ENCODE assay signal across 9 mouse cellular contexts in the genomic region with DNA sequence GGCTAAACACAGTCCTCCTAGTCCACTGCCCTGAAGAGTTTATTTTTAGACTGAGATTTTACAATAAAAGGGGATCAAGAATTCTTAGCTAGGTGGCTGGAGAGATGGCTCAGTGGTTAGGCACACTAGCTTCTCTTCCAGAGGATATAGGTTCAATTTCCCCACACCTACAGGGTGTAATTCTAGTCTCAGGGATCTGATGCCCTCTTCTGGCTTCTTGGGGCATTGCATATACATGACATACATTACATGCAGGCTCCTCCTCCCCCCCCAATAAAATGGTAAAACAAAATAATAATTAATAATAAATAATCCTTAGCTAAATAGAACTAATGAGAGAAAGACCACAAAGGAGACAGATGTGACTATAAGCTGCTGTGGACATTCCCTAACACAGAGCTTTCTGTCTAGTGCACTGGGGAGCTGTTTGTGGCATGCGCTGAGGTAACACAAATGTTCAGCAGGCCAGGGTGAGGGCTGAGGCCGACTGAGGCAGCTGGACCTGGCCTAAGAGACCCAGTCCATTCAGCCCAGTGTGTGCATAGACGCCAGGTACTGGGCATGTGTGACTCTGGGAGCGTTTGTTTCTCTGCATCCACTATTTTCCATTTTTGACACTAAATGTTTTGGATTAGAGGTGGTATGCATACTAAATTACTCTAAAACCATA. TPM values are rescaled to one million over a fixed set of nuclear protein-coding genes. Genes with fewer than 3 reads are reported as not detected.
DNase-seq lines count a peak whose midpoint lies in the region; ATAC-seq and TF ChIP-seq lines count a peak whose summit lies in the region.
"Had no signal": no experiment of that assay in that cellular context is flagged by ENCODE, and none has a peak within 500 bp of the region (broad histone marks: within the 10 kb centered on the region; RNA-seq: fewer than 3 reads in every experiment).

No protein-coding gene starts in this region.

- H3K9me3 ChIP-seq in liver, embryonic 11.5 days (ENCODE audit: control insufficient read depth, low read length) = no peaks in the 10 kb centered on the region
- H3K9me3 ChIP-seq in neural tube, embryonic 11.5 days (ENCODE audit: control insufficient read depth, low read length) = no peaks in the 10 kb centered on the region
- H3K9me3 ChIP-seq: embryonic facial prominence, embryonic 12.5 days had no signal

- no peak for TF ChIP-seq POLR2A in kidney, adult 2 months (IDR thresholded peaks at IDR 0.05; ENCODE audit: low read depth, low read length)

- H3K27me3 ChIP-seq in kidney, adult 2 months (replicated peaks; ENCODE audit: control insufficient read depth, insufficient read depth, low read length) = no peaks in the 10 kb centered on the region
- no peaks in the 10 kb centered on the region for H3K27me3 ChIP-seq in liver, embryonic 11.5 days (replicated peaks; ENCODE audit: control insufficient read depth, insufficient read depth, low read length)
- no peaks in the 10 kb centered on the region for H3K27me3 ChIP-seq in neural tube, embryonic 11.5 days (ENCODE audit: control insufficient read depth, insufficient read depth, low read length)
- H3K27me3 ChIP-seq: embryonic facial prominence, embryonic 12.5 days had no signal

- H3K27ac ChIP-seq in kidney, adult 2 months (ENCODE audit: insufficient read depth, low read depth, low read length) = no peak overlapping the region
- no peak overlapping the region for H3K27ac ChIP-seq in liver, embryonic 11.5 days (ENCODE audit: low read depth, low read length)
- H3K27ac ChIP-seq in neural tube, embryonic 11.5 days (ENCODE audit: low read depth, low read length) = no peak overlapping the region
- H3K27ac ChIP-seq: embryonic facial prominence, embryonic 12.5 days had no signal

- DNase-seq in kidney, adult 2 months = peak; percentile 53
- no peak for DNase-seq in kidney, adult 11 months
- DNase-seq in MEL-GATA-1-ER (ENCODE audit: extremely low read depth, low read depth) = peak; percentile 56
- DNase-seq in cerebellum, postnatal 36 days = peak; percentile 34 to 59
- DNase-seq in heart, postnatal 36 days = peak; percentile 31 to 44
- DNase-seq in liver, embryonic 11.5 days (ENCODE audit: low spot score) = no peak
- DNase-seq in neural tube, embryonic 11.5 days (ENCODE audit: low spot score) = peak; percentile 35
- no peak for DNase-seq in gastrocnemius, postnatal 25 days

- no peak overlapping the region for H3K9ac ChIP-seq in liver, embryonic 11.5 days (ENCODE audit: low read depth, low read length)
- no peak overlapping the region for H3K9ac ChIP-seq in neural tube, embryonic 11.5 days (ENCODE audit: low read length)
- H3K9ac ChIP-seq: embryonic facial prominence, embryonic 12.5 days had no signal

- intact Hi-C loops in heart, postnatal 36 days (cut with DNase I) = loop anchor here (2.0 to 10.0 kb wide), 3 partner anchors 157 to 717 kb away; partner anchors contain the start of genes Rtca and Sass6

- 83% methylated on average over 4 of the region's 4 CpGs for WGBS in kidney, adult 2 months
- WGBS in liver, embryonic 11.5 days = 78% methylated on average over 4 of the region's 4 CpGs
- 80% methylated on average over 4 of the region's 4 CpGs for WGBS in neural tube, embryonic 11.5 days

- peaks cover 2% of the 10 kb centered on the region for H3K36me3 ChIP-seq in kidney, adult 2 months (ENCODE audit: control insufficient read depth, insufficient read depth, low read length)
- H3K36me3 ChIP-seq in liver, embryonic 11.5 days (ENCODE audit: control insufficient read depth, insufficient read depth, low read length) = no peaks in the 10 kb centered on the region
- no peaks in the 10 kb centered on the region; the same call in 1 of the 2 replicates for H3K36me3 ChIP-seq in neural tube, embryonic 11.5 days (ENCODE audit: control insufficient read depth, insufficient read depth, low read length)

- no peak overlapping the region for H3K4me3 ChIP-seq in kidney, adult 2 months (ENCODE audit: insufficient read depth, low read depth, low read length)
- no peak overlapping the region for H3K4me3 ChIP-seq in liver, embryonic 11.5 days (ENCODE audit: low read depth, low read length)
- H3K4me3 ChIP-seq in neural tube, embryonic 11.5 days (ENCODE audit: low read depth, low read length) = no peak overlapping the region
- H3K4me3 ChIP-seq: embryonic facial prominence, embryonic 12.5 days had no signal

- H3K4me1 ChIP-seq in kidney, adult 2 months (ENCODE audit: control insufficient read depth, insufficient read depth, low read length) = no peaks in the 10 kb centered on the region
- H3K4me1 ChIP-seq in liver, embryonic 11.5 days (replicated peaks; ENCODE audit: control insufficient read depth, insufficient read depth, low read length) = no peaks in the 10 kb centered on the region
- no peaks in the 10 kb centered on the region for H3K4me1 ChIP-seq in neural tube, embryonic 11.5 days (ENCODE audit: control insufficient read depth, insufficient read depth, low read length)
- H3K4me1 ChIP-seq: embryonic facial prominence, embryonic 12.5 days had no signal

- H3K4me2 ChIP-seq in liver, embryonic 11.5 days = no peak overlapping the region
- no peak overlapping the region for H3K4me2 ChIP-seq in neural tube, embryonic 11.5 days (ENCODE audit: low read depth)
- H3K4me2 ChIP-seq: embryonic facial prominence, embryonic 12.5 days had no signal

- ATAC-seq in liver, embryonic 11.5 days (replicated peaks; ENCODE audit: low FRiP score) = peak; percentile 59; the same call in 1 of the 2 replicates
- ATAC-seq in neural tube, embryonic 11.5 days (ENCODE audit: insufficient read depth, low FRiP score, low TSS enrichment) = peak; percentile 57; the same call in 1 of the 2 replicates

- TF ChIP-seq CTCF in kidney, adult 2 months (conservative IDR thresholded peaks at IDR 0.05; ENCODE audit: insufficient read depth, insufficient read length, low read depth, low read length) = peak; percentile 24; the same call in 1 of the 2 replicates

RNA-seq across cellular contexts. Expression of gene Slc35a3, which starts 38.7 kb away (rescaled TPM):
- polyA plus RNA-seq in kidney, adult 2 months (2012; rRNA removed) = 15.7 and 17.5 TPM in 2 replicates
- total RNA-seq in heart, postnatal 36 days (2021) = 10 to 100 TPM; 12.8 to 15.3 TPM
- polyA plus RNA-seq in liver, embryonic 11.5 days (2014; fragmentation: Nextera tagmentation; extraction: Ambion mirVana) = 20.0 TPM in 2 replicates
- polyA plus RNA-seq in neural tube, embryonic 11.5 days (2014; fragmentation: Nextera tagmentation; extraction: Ambion mirVana) = 8.8 and 8.9 TPM in 2 replicates
- total RNA-seq in gastrocnemius, postnatal 25 days (2021) = 1 to 10 TPM; 6.9 to 7.0 TPM

RNA-seq across cellular contexts. Expression of gene Agl, which starts 56.6 kb away (rescaled TPM):
- 12.7 and 13.6 TPM in 2 replicates for polyA plus RNA-seq in kidney, adult 2 months (2012; rRNA removed)
- total RNA-seq in heart, postnatal 36 days (2021) = 100 to 1,000 TPM; 189 to 212 TPM
- polyA plus RNA-seq in liver, embryonic 11.5 days (2014; fragmentation: Nextera tagmentation; extraction: Ambion mirVana) = 13.4 and 13.6 TPM in 2 replicates
- polyA plus RNA-seq in neural tube, embryonic 11.5 days (2014; fragmentation: Nextera tagmentation; extraction: Ambion mirVana) = 17.0 and 18.2 TPM in 2 replicates
- total RNA-seq in gastrocnemius, postnatal 25 days (2021) = 100 to 1,000 TPM; 558 to 691 TPM

Comparison
In these comparisons a context has a peak if more than half of its experiments do, and no peak if none do; other contexts are left out.
1. DNase-seq: peak in kidney, adult 2 months (single experiment), MEL-GATA-1-ER (single experiment), cerebellum, postnatal 36 days (2 of 2), heart, postnatal 36 days (2 of 2) and neural tube, embryonic 11.5 days (single experiment); none in kidney, adult 11 months (single experiment), liver, embryonic 11.5 days (single experiment) and gastrocnemius, postnatal 25 days (single experiment).